Mouse (Mus musculus) midbrain, embryonic 10.5 days (tissue): ENCODE results near the gene Cbln3. TPM values are rescaled to one million over a fixed set of nuclear protein-coding genes. Genes with fewer than 3 reads are reported as not detected.

Experiments
- DNase-seq: peaks from one replicate; pipeline ENCODE4 v3.0.0-alpha.2; 2017; ENCODE audit warnings: low spot score
- H3K27ac ChIP-seq: fragments of 300-500 bp; sonication (generic); replicated peaks from 2 replicates; pipeline ENCODE4 v1.5.1; 2016; ENCODE audit warnings: mild to moderate bottlenecking
- H3K27me3 ChIP-seq: fragments of 300-500 bp; sonication (generic); 2 replicates; pipeline ENCODE4 v1.6.1; 2016; ENCODE audit warnings: low read depth, mild to moderate bottlenecking; ENCODE audit not compliant: poor library complexity, severe bottlenecking
- H3K36me3 ChIP-seq: fragments of 300-500 bp; sonication (generic); 2 replicates; pipeline ENCODE4 v1.6.1; 2016; ENCODE audit warnings: mild to moderate bottlenecking, moderate library complexity
- H3K4me1 ChIP-seq: fragments of 300-500 bp; sonication (generic); 2 replicates; pipeline ENCODE4 v1.6.1; 2016
- H3K4me3 ChIP-seq: fragments of 300-500 bp; sonication (generic); 2 replicates; pipeline ENCODE4 v1.5.1; 2016; ENCODE audit warnings: mild to moderate bottlenecking, moderate library complexity
- H3K9me3 ChIP-seq: fragments of 300-500 bp; sonication (generic); replicated peaks from 2 replicates; pipeline ENCODE4 v1.6.1; 2016; ENCODE audit warnings: mild to moderate bottlenecking
- WGBS: fragments of 180-500 bp; shearing (Covaris S2); methylation state at CpG from one replicate; pipeline ENCODE4 v1.1.7; 2016; 5-methylcytosine and 5-hydroxymethylcytosine counted together
- polyA plus RNA-seq: library from polyadenylated mRNA; unstranded; fragments of >200 nt; fragmentation: Nextera tagmentation; extraction: Ambion mirVana; gene quantifications from 2 replicates; pipeline ENCODE4 v1.2.1, GENCODE M21; 2016

The Cbln3 gene
- polyA plus RNA-seq, result 0.14 and 0.16 TPM in 2 replicates

DNA sequence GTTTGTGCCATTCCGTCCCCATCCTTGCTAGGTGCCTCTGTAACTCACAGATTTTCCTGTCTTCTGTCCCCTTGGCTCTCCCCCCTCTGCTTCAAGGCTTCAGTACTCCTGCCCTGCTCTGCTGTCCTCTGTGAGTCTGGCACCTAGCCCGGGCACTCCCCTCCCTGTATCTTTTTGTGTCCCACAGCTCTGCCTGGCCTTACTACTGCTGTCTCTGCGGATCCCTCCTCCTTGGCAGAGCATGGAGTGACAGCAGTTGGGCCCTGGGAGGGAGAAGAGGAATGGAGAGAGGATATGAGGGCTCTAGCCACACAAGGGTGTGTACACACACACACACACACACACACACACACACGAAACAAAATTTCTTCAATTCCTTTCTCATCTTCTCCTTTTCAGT lies at the start of gene Cbln3:
Gene Cbln3, minus strand, starts transcription at position 227 of the 400 bp plus-strand sequence.
- Histone ChIP-seq H3K4me1 (peaks cover 35% of the 10 kb centered on the region), H3K36me3 (peaks cover 29% of the 10 kb centered on the region), H3K27ac (peak within 1 kb of the TSS; percentile 94), H3K27me3 (0 out of 2 replicates have a peak, but pooled peaks cover 4% of the 10 kb centered on the region), H3K9me3 (no peaks in the 10 kb centered on the region), H3K4me3 (peak within 1 kb of the TSS; percentile 82)
- no peak for DNase-seq
- 37% methylated on average over 4 of the region's 4 CpGs for WGBS

DNA sequence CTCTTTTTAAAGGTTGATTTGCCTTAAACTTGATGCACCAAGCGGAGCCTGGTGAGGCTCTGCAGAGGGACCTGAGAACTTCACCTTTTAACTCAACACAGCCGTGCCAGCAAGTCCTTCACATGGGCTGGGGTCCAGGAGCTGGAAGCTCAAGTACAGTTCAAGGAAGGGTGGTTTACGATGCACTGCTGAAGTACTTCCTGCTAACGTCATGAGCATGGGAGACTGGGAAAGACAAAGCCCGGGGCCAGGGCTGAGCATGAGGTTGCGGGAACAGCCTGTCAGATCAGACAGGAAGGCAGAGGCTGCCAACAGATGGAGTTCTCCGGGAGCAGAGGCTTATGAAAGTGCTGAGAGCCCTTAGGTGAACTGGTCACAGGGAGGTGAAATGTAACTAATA lies 49.4 kb upstream of the Cbln3 start:
- no peaks in the 10 kb centered on the region for H3K27me3 ChIP-seq
- WGBS, result 72% methylated on average over 7 of the region's 7 CpGs
- H3K9me3 ChIP-seq, result no peaks in the 10 kb centered on the region
- no peaks in the 10 kb centered on the region for H3K36me3 ChIP-seq
- no peak overlapping the region for H3K4me3 ChIP-seq
- no peak for DNase-seq
- H3K27ac ChIP-seq, result no peak overlapping the region
- no peaks in the 10 kb centered on the region for H3K4me1 ChIP-seq

DNA sequence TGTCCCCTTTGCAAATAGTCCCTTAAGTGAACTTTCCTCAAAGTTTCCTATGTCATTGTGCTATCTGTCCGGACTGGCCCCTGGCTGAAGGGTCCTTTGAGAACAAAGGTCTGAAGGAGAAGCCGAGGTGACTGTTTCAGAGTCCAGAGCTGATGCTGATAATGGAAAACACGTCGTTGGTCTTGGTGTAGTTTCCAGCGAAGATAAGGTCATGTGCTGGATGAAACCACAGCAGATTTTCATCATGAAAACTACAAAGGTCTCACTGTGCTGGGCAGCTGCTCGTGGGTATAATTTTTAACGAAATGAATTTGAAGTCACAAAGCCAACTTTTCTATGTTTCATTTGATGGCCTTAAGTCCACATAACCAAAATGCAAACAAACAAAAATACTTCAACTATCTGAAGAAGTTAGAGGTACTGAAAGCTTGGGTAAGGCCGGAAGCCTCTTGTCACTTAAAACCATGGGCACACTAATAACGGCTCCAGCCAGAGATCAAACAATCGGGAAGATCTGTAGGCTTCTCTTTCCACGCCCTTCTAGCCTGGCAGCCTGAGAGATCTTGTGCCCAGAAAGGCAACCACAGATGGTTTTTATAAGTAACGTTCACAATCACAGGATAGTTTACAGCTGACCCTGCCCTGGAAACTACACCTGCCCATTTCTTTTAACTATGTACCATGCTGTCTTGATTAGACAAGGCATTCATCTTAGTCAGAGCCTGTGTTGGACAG lies 45.2 kb upstream of the Cbln3 start:
- no peaks in the 10 kb centered on the region for H3K9me3 ChIP-seq
- H3K27ac ChIP-seq, result no peak overlapping the region
- WGBS, result 82% methylated on average over 12 of the region's 12 CpGs
- DNase-seq, result no peak
- no peaks in the 10 kb centered on the region for H3K27me3 ChIP-seq
- H3K4me1 ChIP-seq, result no peaks in the 10 kb centered on the region
- no peak overlapping the region for H3K4me3 ChIP-seq
- H3K36me3 ChIP-seq, result no peaks in the 10 kb centered on the region

DNA sequence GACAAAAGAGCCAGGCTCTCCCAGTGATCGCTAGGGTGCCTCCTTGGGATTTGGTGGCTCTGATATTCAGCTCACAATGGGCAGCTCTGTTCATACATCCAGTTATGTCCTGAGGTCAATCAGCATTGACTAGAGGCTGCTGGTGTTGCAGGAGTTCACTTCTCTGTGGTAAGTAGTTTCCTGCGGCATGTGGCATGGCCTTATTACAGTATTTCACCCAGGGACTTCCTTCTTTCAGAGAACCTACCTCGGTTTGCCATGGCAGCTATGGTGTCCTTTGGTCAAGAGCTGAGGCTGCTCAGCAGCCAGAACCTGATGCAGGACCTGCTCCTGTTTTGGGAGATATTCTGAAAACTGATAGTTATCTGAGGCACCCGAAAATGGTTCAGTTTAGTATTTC lies 42.7 kb upstream of the Cbln3 start:
- Histone ChIP-seq H3K36me3 (no peaks in the 10 kb centered on the region), H3K9me3 (no peaks in the 10 kb centered on the region), H3K4me3 (no peak overlapping the region), H3K27ac (no peak overlapping the region), H3K4me1 (no peaks in the 10 kb centered on the region), H3K27me3 (no peaks in the 10 kb centered on the region)
- WGBS, result 89% methylated on average over 4 of the region's 4 CpGs
- DNase-seq, result no peak

DNA sequence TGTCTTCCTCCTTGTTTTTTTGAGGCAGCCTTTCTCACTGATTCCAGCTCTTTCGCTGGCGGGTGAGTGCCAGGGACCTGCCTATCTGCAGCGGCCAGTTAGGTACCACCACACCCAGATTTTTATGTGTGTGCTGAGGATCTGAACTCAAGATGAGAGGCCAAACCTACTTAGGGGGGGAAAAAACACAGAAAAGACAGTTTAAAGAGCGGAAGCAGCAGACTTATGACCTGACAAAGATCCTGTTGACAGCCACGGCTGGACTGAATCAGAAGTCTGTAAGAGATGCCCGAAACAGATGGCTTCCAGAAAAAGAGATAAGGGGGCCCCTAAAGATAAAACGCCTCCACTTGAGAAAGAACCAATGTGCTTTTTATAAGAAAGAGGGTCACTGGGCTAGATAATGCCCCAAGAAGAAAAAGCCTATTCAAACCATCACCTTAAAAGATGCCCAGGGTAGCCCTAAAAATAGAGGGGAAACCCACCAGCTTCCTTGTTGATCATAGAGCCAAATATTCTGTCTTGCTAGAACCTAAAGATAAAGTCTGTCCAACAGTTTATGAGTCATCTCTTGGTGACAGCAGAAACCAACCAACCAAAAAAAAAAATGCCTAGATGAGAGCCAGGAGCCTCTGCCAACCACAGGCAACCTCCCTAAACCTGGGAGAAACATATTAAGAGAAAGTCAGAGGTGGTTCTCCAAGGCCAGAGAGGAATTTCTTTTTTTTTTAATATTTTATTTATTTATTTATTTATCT lies 38.5 kb upstream of the Cbln3 start:
- Histone ChIP-seq H3K27me3 (peaks cover 9% of the 10 kb centered on the region), H3K4me3 (no peak overlapping the region), H3K27ac (no peak overlapping the region), H3K4me1 (0 out of 2 replicates have a peak, but pooled peaks cover 2% of the 10 kb centered on the region), H3K36me3 (no peaks in the 10 kb centered on the region), H3K9me3 (no peaks in the 10 kb centered on the region)
- no peak for DNase-seq
- 81% methylated on average over 7 of the region's 7 CpGs for WGBS

DNA sequence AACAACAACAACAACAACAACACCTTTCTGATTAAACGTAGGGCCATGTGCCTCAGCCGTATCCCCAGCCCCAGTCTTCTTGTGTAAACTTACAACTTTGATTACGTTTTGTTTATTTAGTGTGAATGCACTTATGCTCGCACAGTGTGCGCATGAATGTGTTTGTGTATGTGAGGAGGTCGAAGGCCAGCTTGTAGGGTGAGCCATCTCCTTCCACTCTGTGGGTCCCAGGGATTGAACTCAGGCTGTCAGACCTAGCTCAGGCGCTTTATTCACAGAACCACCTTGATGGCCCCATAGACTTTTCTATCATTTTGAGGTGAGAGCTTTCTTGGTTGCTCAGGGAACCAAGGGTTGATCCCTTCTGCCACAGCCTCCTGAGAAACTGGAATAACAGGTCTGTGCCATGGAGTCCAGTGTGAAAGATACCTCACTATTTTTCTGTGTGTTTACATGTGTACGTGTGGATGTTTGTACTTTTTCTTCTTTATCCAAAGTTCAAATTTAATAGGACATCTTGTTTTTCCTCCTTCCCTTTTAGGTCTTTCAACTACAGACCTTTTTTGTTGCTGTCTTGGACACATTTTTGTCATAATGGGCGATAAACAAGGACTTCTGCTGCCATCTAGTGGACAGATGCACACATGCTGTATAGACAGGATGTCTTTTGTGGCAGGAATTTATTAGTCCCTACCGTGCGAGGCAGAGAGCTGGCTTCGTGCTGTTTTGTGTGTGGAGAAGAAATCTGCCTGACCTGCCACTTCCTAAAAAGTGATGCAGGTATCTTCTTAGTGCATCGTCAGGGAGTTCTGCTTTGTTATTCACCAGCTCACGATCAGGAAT lies 34.3 kb upstream of the Cbln3 start:
- Histone ChIP-seq H3K9me3 (0 out of 2 replicates have a peak, but pooled peaks cover 4% of the 10 kb centered on the region), H3K36me3 (no peaks in the 10 kb centered on the region), H3K27me3 (peaks cover 9% of the 10 kb centered on the region), H3K27ac (no peak overlapping the region), H3K4me3 (no peak overlapping the region), H3K4me1 (0 out of 2 replicates have a peak, but pooled peaks cover 2% of the 10 kb centered on the region)
- peak; percentile 76 for DNase-seq
- WGBS, result 42% methylated on average over 14 of the region's 14 CpGs

DNA sequence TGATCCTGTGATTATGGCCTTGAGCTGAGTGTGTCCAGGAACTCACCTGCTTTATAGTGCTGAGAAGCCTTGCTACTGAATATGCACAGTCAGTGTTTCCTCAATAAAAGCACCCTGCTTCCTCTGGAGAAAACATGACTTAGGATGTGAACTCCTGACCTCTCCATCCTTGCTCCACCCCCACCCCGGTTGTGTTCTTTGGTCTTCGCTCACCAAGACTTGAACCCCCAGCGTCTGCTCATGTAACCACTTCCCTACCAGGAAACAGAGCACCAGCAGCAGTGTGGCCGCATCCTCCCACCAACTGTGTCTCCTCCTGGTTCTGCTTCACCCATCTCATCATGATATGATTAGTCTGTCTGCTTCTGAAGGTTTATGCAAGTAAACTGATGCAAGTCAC lies 29.2 kb upstream of the Cbln3 start:
- H3K27ac ChIP-seq, result no peak overlapping the region
- no peak overlapping the region for H3K4me3 ChIP-seq
- no peaks in the 10 kb centered on the region for H3K4me1 ChIP-seq
- H3K27me3 ChIP-seq, result no peaks in the 10 kb centered on the region
- H3K9me3 ChIP-seq, result 0 out of 2 replicates have a peak, but pooled peaks cover 4% of the 10 kb centered on the region
- no peak for DNase-seq
- WGBS, result 58% methylated on average over 4 of the region's 4 CpGs
- no peaks in the 10 kb centered on the region for H3K36me3 ChIP-seq

DNA sequence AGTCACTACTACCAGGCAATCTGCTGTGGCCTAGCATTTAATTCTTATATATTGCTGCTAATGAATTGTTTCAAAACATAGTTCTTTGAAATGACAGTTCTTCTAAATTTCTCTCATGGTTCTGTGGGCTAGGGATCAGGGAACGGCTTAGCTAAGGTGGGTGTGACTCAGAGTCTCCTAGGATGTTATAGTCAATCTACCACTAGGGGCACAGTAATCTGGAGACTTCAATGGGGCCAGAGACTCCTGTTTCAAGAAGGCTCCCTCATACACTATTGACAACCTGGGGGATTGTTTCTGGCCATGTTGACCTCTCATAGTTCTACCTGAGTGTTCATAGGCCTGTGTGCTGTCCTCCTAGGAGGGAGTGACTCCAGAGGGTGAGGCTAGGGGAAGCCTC lies 21.3 kb upstream of the Cbln3 start:
- no peaks in the 10 kb centered on the region for H3K36me3 ChIP-seq
- no peak overlapping the region for H3K27ac ChIP-seq
- no peak for DNase-seq
- no peaks in the 10 kb centered on the region for H3K9me3 ChIP-seq
- no peaks in the 10 kb centered on the region for H3K27me3 ChIP-seq
- peaks cover 7% of the 10 kb centered on the region for H3K4me1 ChIP-seq
- 33% methylated on average over 1 of the region's 1 CpGs for WGBS
- H3K4me3 ChIP-seq, result no peak overlapping the region

DNA sequence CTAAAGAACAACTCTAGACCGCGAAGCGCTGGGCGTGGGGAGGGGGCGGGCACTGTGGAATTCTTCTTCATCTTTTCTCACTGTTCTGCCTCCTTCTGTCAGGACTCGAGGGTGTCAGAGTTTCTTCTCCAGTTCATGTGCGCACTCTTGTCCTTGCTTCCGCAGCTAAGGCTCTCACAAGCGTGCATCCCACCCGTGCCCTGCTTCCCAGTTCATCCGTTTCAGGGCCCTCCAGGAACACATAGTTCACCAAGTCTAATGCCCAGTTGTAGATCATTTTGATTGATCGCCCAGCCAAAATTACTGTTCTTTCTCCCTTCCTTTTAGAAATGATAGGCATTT lies 16.2 kb upstream of the Cbln3 start:
- H3K4me3 ChIP-seq, result peak overlapping the region; percentile 62
- peaks cover 30% of the 10 kb centered on the region for H3K36me3 ChIP-seq
- DNase-seq, result no peak
- 10% methylated on average over 12 of the region's 12 CpGs for WGBS
- no peaks in the 10 kb centered on the region for H3K9me3 ChIP-seq
- no peaks in the 10 kb centered on the region for H3K27me3 ChIP-seq
- peaks cover 21% of the 10 kb centered on the region for H3K4me1 ChIP-seq
- peak overlapping the region; percentile 80 for H3K27ac ChIP-seq

DNA sequence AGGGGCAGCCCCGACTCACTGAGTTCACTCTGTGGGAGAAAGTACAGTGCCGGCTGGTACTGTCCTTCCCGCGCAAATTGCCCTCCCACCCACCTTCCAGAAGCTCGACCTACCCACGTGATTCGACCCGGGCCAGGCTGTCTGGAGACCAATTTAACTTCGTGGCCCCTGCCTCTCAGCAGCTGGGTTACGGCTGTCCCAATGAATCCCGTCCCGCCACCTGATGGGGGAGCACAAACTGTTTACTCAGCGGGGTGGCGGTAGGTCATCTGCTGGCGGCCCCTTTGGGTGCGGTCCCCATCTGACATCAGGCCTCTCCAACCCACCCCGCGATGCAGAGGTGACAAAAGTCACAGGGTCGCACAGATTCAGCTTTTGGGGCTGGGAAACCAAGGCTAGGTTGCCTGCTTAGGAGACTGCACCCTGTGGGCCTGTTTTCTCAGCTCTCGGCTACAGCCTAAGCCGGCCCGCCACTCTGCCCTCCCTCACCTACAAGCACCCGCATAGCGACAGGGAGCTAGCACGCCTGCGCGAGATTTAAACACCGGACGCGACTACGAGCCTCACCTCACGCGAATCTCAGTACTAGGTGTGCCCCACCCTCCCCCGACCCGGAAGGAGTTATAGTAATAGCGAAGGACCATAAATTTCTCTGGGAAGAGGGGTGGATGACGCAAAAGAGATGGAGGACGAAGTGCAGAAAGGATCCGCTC lies 15.7 kb upstream of the Cbln3 start, which contains the start of gene Sdr39u1:
Gene Sdr39u1, minus strand, starts transcription at position 593 of the 713 bp plus-strand sequence.
- H3K9me3 ChIP-seq, result no peaks in the 10 kb centered on the region
- H3K4me1 ChIP-seq, result peaks cover 21% of the 10 kb centered on the region
- H3K27ac ChIP-seq, result peak within 1 kb of the TSS; percentile 80
- no peaks in the 10 kb centered on the region for H3K27me3 ChIP-seq
- peaks cover 35% of the 10 kb centered on the region for H3K36me3 ChIP-seq
- peak within 1 kb of the TSS; percentile 62 for H3K4me3 ChIP-seq
- DNase-seq, result peak; percentile 81
- 4% methylated on average over 39 of the region's 39 CpGs for WGBS

DNA sequence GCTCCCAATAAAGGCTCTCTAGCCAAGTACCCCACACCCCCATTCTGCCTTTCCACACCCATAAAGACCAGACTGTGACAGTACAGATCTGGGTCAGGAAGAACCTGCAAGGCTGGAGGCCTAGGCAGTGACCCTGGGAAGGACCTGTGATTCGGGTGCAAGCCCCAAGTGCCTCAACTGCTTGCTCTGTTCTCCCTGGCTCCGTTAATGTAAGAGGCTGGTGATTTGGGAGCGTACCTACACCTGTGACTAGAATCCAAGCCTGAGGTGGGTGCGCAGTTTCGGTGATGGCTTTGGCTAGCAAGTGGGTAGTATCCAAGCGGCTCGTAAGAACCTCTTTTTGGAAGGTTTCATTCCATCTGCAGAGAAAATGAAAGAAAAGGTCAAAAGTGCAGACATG lies 14.8 kb upstream of the Cbln3 start:
- Histone ChIP-seq H3K27me3 (no peaks in the 10 kb centered on the region), H3K36me3 (peaks cover 44% of the 10 kb centered on the region), H3K4me3 (no peak overlapping the region), H3K9me3 (no peaks in the 10 kb centered on the region), H3K27ac (no peak overlapping the region), H3K4me1 (peaks cover 21% of the 10 kb centered on the region)
- no peak for DNase-seq
- WGBS, result 90% methylated on average over 7 of the region's 7 CpGs

DNA sequence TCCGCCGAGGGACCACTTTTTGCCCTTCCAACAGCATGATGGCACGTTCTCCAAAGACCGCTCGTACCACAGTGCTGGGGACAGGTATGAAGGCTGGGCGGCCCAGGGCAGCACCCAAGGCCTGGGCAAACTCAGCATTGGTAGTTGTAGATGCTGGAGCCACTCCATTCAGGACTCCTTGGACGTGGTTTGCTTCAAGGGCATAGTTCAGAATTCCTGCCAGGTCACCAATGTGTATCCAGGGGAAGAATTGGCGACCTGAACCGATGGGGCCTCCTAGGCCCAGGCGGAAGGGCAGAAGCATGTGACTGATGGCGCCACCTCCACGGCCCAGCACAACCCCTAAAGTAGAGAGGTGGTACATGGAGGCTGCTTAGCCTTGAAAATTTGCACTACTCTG lies 13.5 kb upstream of the Cbln3 start:
- DNase-seq, result no peak
- WGBS, result 93% methylated on average over 12 of the region's 12 CpGs
- H3K4me1 ChIP-seq, result peaks cover 21% of the 10 kb centered on the region
- peaks cover 57% of the 10 kb centered on the region for H3K36me3 ChIP-seq
- H3K27me3 ChIP-seq, result no peaks in the 10 kb centered on the region
- H3K4me3 ChIP-seq, result no peak overlapping the region
- no peak overlapping the region for H3K27ac ChIP-seq
- no peaks in the 10 kb centered on the region for H3K9me3 ChIP-seq
